Mouse (Mus musculus) heart, embryonic 11.5 days (tissue): ENCODE results near the gene Cadps2. TPM values are rescaled to one million over a fixed set of nuclear protein-coding genes. Genes with fewer than 3 reads are reported as not detected.

Experiments used
- ATAC-seq: fragments of 200-750 bp; cut with Nextera tagmentation; replicated peaks from 2 replicates; pipeline ENCODE4 v1.8.0; 2017; ENCODE audit warnings: moderate library complexity; ENCODE audit not compliant: insufficient number of reproducible peaks, low FRiP score, low TSS enrichment
- H3K27ac ChIP-seq: fragments of 300-500 bp; sonication (generic); 2 replicates; pipeline ENCODE4 v1.5.1; 2014; ENCODE audit warnings: mild to moderate bottlenecking, low read depth, low read length
- H3K27me3 ChIP-seq: fragments of 300-500 bp; sonication (generic); 2 replicates; pipeline ENCODE4 v1.6.1; 2014; ENCODE audit warnings: mild to moderate bottlenecking, low read length, mixed read lengths; ENCODE audit not compliant: control insufficient read depth, insufficient read depth
- H3K36me3 ChIP-seq: fragments of 300-500 bp; sonication (generic); 2 replicates; pipeline ENCODE4 v1.6.1; 2014; ENCODE audit warnings: mild to moderate bottlenecking, low read length, moderate library complexity, mixed read lengths; ENCODE audit not compliant: control insufficient read depth, insufficient read depth
- H3K4me1 ChIP-seq: fragments of 300-500 bp; sonication (generic); 2 replicates; pipeline ENCODE4 v1.6.1; 2014; ENCODE audit warnings: low read length; ENCODE audit not compliant: control insufficient read depth, insufficient read depth
- H3K4me2 ChIP-seq: fragments of 300-500 bp; sonication (generic); 2 replicates; pipeline ENCODE4 v1.6.1; 2014; ENCODE audit warnings: mild to moderate bottlenecking, moderate library complexity
- H3K4me3 ChIP-seq: fragments of 300-500 bp; sonication (generic); 2 replicates; pipeline ENCODE4 v1.5.1; 2014; ENCODE audit warnings: low read depth, low read length
- H3K9ac ChIP-seq: fragments of 300-500 bp; sonication (generic); 2 replicates; pipeline ENCODE4 v1.6.1; 2014; ENCODE audit warnings: mild to moderate bottlenecking, low read depth, low read length, moderate library complexity
- H3K9me3 ChIP-seq: fragments of 300-500 bp; sonication (generic); replicated peaks from 2 replicates; pipeline ENCODE4 v1.6.1; 2016; ENCODE audit warnings: low read length; ENCODE audit not compliant: control insufficient read depth
- WGBS: fragments of 180-500 bp; shearing (Covaris S2); extraction: QIAGEN DNeasy Blood & Tissue Kit; methylation state at CpG from one replicate; pipeline ENCODE4 v1.1.7; 2014; ENCODE audit not compliant: insufficient replicate concordance; 5-methylcytosine and 5-hydroxymethylcytosine counted together
- polyA plus RNA-seq: library from polyadenylated mRNA; unstranded; fragments of >200 nt; fragmentation: Nextera tagmentation; extraction: Ambion mirVana; gene quantifications from 2 replicates; pipeline ENCODE4 v1.2.1, GENCODE M21; 2014

The Cadps2 gene
- polyA plus RNA-seq, 1 experiment from 2014 or later: 1.2 TPM

GRCm38 (mm10) chr6:23853464-23853863, 14.2 kb upstream of the Cadps2 start:
- H3K4me2 ChIP-seq: no peak overlapping the region
- H3K27ac ChIP-seq: no peak overlapping the region
- no peaks in the 10 kb centered on the region for H3K27me3 ChIP-seq
- no peaks in the 10 kb centered on the region for H3K9me3 ChIP-seq
- 94% methylated on average over 11 of the region's 11 CpGs for WGBS
- no peak overlapping the region for H3K9ac ChIP-seq
- H3K4me3 ChIP-seq: no peak overlapping the region
- no peak for ATAC-seq
- H3K36me3 ChIP-seq: no peaks in the 10 kb centered on the region
- H3K4me1 ChIP-seq: no peaks in the 10 kb centered on the region

GRCm38 (mm10) chr6:23840001-23840400, 780 bp upstream of the Cadps2 start:
- Histone ChIP-seq H3K4me3 (peak overlapping the region; percentile 68), H3K9me3 (no peaks in the 10 kb centered on the region), H3K36me3 (no peaks in the 10 kb centered on the region), H3K27me3 (peaks cover 24% of the 10 kb centered on the region), H3K27ac (no peak overlapping the region), H3K4me2 (peak overlapping the region; percentile 78), H3K4me1 (peaks cover 4% of the 10 kb centered on the region; the same call in 1 of the 2 replicates), H3K9ac (no peak overlapping the region)
- no peak for ATAC-seq
- 1% methylated on average over 15 of the region's 15 CpGs for WGBS

- ATAC-seq: peak; percentile 32
- H3K4me3 ChIP-seq: peak overlapping the region; percentile 68
- peaks cover 4% of the 10 kb centered on the region; the same call in 1 of the 2 replicates for H3K4me1 ChIP-seq
- 1% methylated on average over 35 of the region's 35 CpGs for WGBS
- H3K9ac ChIP-seq: peak overlapping the region; percentile 68
- no peaks in the 10 kb centered on the region for H3K36me3 ChIP-seq
- H3K27ac ChIP-seq: no peak overlapping the region
- H3K4me2 ChIP-seq: peak overlapping the region; percentile 78
- H3K9me3 ChIP-seq: no peaks in the 10 kb centered on the region
- peaks cover 24% of the 10 kb centered on the region for H3K27me3 ChIP-seq
Measured at GRCm38 (mm10) chr6:23838401-23839008, 716 bp downstream of the Cadps2 start.

- no peak overlapping the region for H3K27ac ChIP-seq
- 92% methylated on average over 7 of the region's 7 CpGs for WGBS
- H3K36me3 ChIP-seq: no peaks in the 10 kb centered on the region
- no peaks in the 10 kb centered on the region for H3K9me3 ChIP-seq
- H3K4me1 ChIP-seq: peaks cover 4% of the 10 kb centered on the region; the same call in 1 of the 2 replicates
- no peak overlapping the region for H3K4me3 ChIP-seq
- ATAC-seq: no peak
- H3K27me3 ChIP-seq: peaks cover 24% of the 10 kb centered on the region
- H3K9ac ChIP-seq: no peak overlapping the region
- no peak overlapping the region for H3K4me2 ChIP-seq
Measured at GRCm38 (mm10) chr6:23837631-23838030, 1.6 kb downstream of the Cadps2 start.

GRCm38 (mm10) chr6:23837127-23837526, 2.1 kb downstream of the Cadps2 start:
- Histone ChIP-seq H3K4me3 (no peak overlapping the region), H3K27me3 (peaks cover 24% of the 10 kb centered on the region), H3K9ac (no peak overlapping the region), H3K4me1 (peaks cover 4% of the 10 kb centered on the region; the same call in 1 of the 2 replicates), H3K27ac (no peak overlapping the region), H3K4me2 (no peak overlapping the region), H3K36me3 (no peaks in the 10 kb centered on the region), H3K9me3 (no peaks in the 10 kb centered on the region)
- ATAC-seq: no peak
- WGBS: 76% methylated on average over 5 of the region's 5 CpGs

- no peak for ATAC-seq
- Histone ChIP-seq H3K4me2 (no peak overlapping the region), H3K27ac (no peak overlapping the region), H3K36me3 (no peaks in the 10 kb centered on the region), H3K27me3 (peaks cover 24% of the 10 kb centered on the region), H3K9me3 (no peaks in the 10 kb centered on the region), H3K4me1 (peaks cover 4% of the 10 kb centered on the region; the same call in 1 of the 2 replicates), H3K4me3 (no peak overlapping the region), H3K9ac (no peak overlapping the region)
- WGBS: 46% methylated on average over 2 of the region's 2 CpGs
Measured at GRCm38 (mm10) chr6:23836694-23837093, 2.5 kb downstream of the Cadps2 start.

- H3K4me3 ChIP-seq: no peak overlapping the region
- no peaks in the 10 kb centered on the region for H3K36me3 ChIP-seq
- 78% methylated on average over 4 of the region's 4 CpGs for WGBS
- no peak overlapping the region for H3K27ac ChIP-seq
- no peak overlapping the region for H3K4me2 ChIP-seq
- peaks cover 4% of the 10 kb centered on the region; the same call in 1 of the 2 replicates for H3K4me1 ChIP-seq
- H3K9me3 ChIP-seq: no peaks in the 10 kb centered on the region
- peaks cover 20% of the 10 kb centered on the region for H3K27me3 ChIP-seq
- no peak overlapping the region for H3K9ac ChIP-seq
- no peak for ATAC-seq
Measured at GRCm38 (mm10) chr6:23835552-23835951, 3.7 kb downstream of the Cadps2 start.

GRCm38 (mm10) chr6:23830741-23831140, 8.5 kb downstream of the Cadps2 start:
- Histone ChIP-seq H3K4me2 (no peak overlapping the region), H3K9me3 (no peaks in the 10 kb centered on the region)
- WGBS: 55% methylated on average over 3 of the region's 3 CpGs

GRCm38 (mm10) chr6:23829338-23829737, 9.9 kb downstream of the Cadps2 start:
- H3K9ac ChIP-seq: no peak overlapping the region
- H3K36me3 ChIP-seq: no peaks in the 10 kb centered on the region
- WGBS: 89% methylated on average over 2 of the region's 2 CpGs
- ATAC-seq: no peak
- no peaks in the 10 kb centered on the region for H3K9me3 ChIP-seq
- no peak overlapping the region for H3K27ac ChIP-seq
- no peak overlapping the region for H3K4me2 ChIP-seq
- H3K27me3 ChIP-seq: no peaks in the 10 kb centered on the region
- no peak overlapping the region for H3K4me3 ChIP-seq
- no peaks in the 10 kb centered on the region for H3K4me1 ChIP-seq

More at GRCm38 (mm10) chr6:23830741-23831140, 8.5 kb downstream of the Cadps2 start:
- H3K27ac ChIP-seq: no peak overlapping the region
- H3K36me3 ChIP-seq: no peaks in the 10 kb centered on the region
- no peak overlapping the region for H3K4me3 ChIP-seq
- ATAC-seq: no peak
- no peaks in the 10 kb centered on the region for H3K4me1 ChIP-seq
- H3K9ac ChIP-seq: no peak overlapping the region
- no peaks in the 10 kb centered on the region for H3K27me3 ChIP-seq
